Mouse (Mus musculus): ENCODE measurements around the gene Tulp3.

DNA sequence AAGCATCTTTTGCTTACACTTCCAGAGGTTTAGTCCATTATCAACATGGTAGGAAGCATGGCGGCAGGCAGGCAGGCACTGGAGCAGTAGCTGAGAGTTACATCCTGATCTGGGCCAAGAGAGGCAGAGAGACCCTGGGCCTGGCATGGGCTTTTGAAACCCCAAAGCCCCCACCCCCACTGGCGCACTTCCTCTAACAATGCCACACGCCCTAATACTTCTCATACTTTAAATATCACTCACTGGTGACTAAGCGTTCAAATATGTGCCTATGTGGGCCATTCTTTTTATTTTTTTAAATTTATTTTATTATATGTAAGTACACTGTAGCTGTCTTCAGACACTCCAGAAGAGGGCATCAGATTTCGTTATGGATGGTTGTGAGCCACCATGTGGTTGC lies 10.8 kb upstream of the Tulp3 start:
- no peak for TF ChIP-seq CTCF (conservative IDR thresholded peaks at IDR 0.05; ENCODE audit: insufficient read depth, insufficient read length, low read depth, low read length)
- no peak for TF ChIP-seq POLR2A (IDR thresholded peaks at IDR 0.05; ENCODE audit: low read depth, low read length)

All from kidney, adult 2 months (tissue).